Mouse (Mus musculus) thymus, adult 2 months (tissue): ENCODE data around the gene Cetn3.

Source experiments
- CTCF ChIP-seq: fragments of 200-500 bp; IDR thresholded peaks from 2 replicates; pipeline ENCODE4 v1.5.1; 2012; ENCODE audit warnings: mild to moderate bottlenecking, control low read depth, low read length, moderate library complexity, borderline replicate concordance; ENCODE audit not compliant: control insufficient read depth, poor library complexity, insufficient read depth; ENCODE audit errors: extremely low read depth
- POLR2A ChIP-seq: fragments of 200-500 bp; IDR thresholded peaks from 2 replicates; pipeline ENCODE4 v1.6.1; 2012; ENCODE audit warnings: mild to moderate bottlenecking, low read length, control low read depth, moderate library complexity; ENCODE audit not compliant: control insufficient read depth, poor library complexity, insufficient read depth; ENCODE audit errors: extremely low read depth

GRCm38 (mm10) chr13:81767038-81767659, 15.7 kb upstream of the Cetn3 start:
- TF ChIP-seq CTCF (no peak), POLR2A (no peak)
